Mouse (Mus musculus): ENCODE data around the gene Mcts2. TPM values are rescaled to one million over a fixed set of nuclear protein-coding genes. Genes with fewer than 3 reads are reported as not detected.
A peak's percentile ranks its signal among the peaks of the same experiment; 100 is the strongest.

The Mcts2 gene
- polyA plus RNA-seq, 1 experiment from 2014 or later: 12.8 TPM

DNA sequence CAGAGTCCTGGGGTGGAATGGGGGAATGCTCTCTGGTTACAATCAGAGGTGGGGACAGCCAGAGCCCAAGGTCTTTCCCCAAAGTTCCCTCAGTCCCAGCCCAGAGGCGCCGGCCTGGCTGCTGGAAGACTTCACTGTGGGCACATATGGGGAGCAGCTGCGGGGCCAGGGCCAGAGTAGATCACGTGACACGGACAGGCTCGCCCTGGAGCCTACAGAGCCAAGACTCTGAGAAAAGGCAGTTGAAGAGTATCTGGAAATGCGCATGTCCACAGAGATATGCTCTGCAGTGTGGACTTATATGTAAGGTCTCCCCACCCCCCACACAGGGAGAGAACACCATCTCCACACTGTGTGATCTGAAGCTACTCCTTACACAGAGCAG is 42.8 kb downstream of the Mcts2 start:
- 19% methylated on average over 7 of the region's 7 CpGs for WGBS (ENCODE audit: insufficient replicate concordance)
- Histone ChIP-seq H3K4me1 (ENCODE audit: insufficient read depth) (peaks cover 34% of the 10 kb centered on the region), H3K27me3 (ENCODE audit: insufficient read depth, low read length) (no peaks in the 10 kb centered on the region), H3K9me3 (ENCODE audit: low read length) (no peaks in the 10 kb centered on the region), H3K27ac (ENCODE audit: low read depth) (peak overlapping the region; percentile 44), H3K4me2 (ENCODE audit: low read depth, low read length) (no peak overlapping the region), H3K36me3 (replicated peaks; ENCODE audit: insufficient read depth, low read length) (no peaks in the 10 kb centered on the region), H3K4me3 (ENCODE audit: low read depth, low read length) (no peak overlapping the region), H3K9ac (replicated peaks) (no peak overlapping the region)
- TF ChIP-seq EP300 (IDR thresholded peaks at IDR 0.05; ENCODE audit: low read depth) (no peak), CTCF (IDR thresholded peaks at IDR 0.05; ENCODE audit: low read depth) (no peak)
- ATAC-seq (peak; percentile 40), DNase-seq (peak; percentile 41)

DNA sequence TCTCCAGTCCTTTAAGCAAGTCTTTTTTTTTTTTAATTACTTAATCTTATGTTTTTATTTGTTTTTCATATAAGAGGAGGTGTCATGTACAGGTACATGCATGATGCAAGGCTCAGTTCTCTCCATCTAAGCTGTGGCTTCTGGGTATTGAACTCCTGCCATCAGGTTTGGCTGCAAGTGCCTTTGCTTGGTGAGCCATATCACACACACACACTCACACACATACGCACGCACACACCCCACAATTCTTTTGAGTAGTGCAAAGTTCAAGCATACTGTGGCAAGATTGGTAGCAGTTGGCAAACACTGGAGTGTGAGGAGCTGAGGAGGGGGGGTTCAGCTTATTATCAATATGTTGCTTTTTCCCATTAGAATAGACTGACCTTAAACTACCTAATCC is 46.4 kb downstream of the Mcts2 start:
- Histone ChIP-seq H3K9ac (replicated peaks) (no peak overlapping the region), H3K4me1 (ENCODE audit: insufficient read depth) (peaks cover 57% of the 10 kb centered on the region), H3K4me2 (ENCODE audit: low read depth, low read length) (no peak overlapping the region), H3K27me3 (ENCODE audit: insufficient read depth, low read length) (peaks cover 8% of the 10 kb centered on the region; the same call in 1 of the 2 replicates), H3K9me3 (ENCODE audit: low read length) (no peaks in the 10 kb centered on the region), H3K27ac (ENCODE audit: low read depth) (no peak overlapping the region), H3K4me3 (ENCODE audit: low read depth, low read length) (no peak overlapping the region), H3K36me3 (replicated peaks; ENCODE audit: insufficient read depth, low read length) (no peaks in the 10 kb centered on the region)
- TF ChIP-seq EP300 (IDR thresholded peaks at IDR 0.05; ENCODE audit: low read depth) (no peak), CTCF (IDR thresholded peaks at IDR 0.05; ENCODE audit: low read depth) (no peak)
- no peak for ATAC-seq
- WGBS (ENCODE audit: insufficient replicate concordance): 72% methylated on average over 2 of the region's 2 CpGs
- DNase-seq: peak; percentile 43

- H3K27ac ChIP-seq (ENCODE audit: low read depth): peak overlapping the region; percentile 89; the same call in 1 of the 2 replicates
- TF ChIP-seq CTCF (IDR thresholded peaks at IDR 0.05; ENCODE audit: low read depth) (no peak), EP300 (IDR thresholded peaks at IDR 0.05; ENCODE audit: low read depth) (no peak)
- H3K4me3 ChIP-seq (ENCODE audit: low read depth, low read length): peak overlapping the region; percentile 82
- WGBS (ENCODE audit: insufficient replicate concordance): 20% methylated on average over 10 of the region's 10 CpGs
- peaks cover 50% of the 10 kb centered on the region for H3K4me1 ChIP-seq (ENCODE audit: insufficient read depth)
- H3K27me3 ChIP-seq (ENCODE audit: insufficient read depth, low read length): peaks cover 8% of the 10 kb centered on the region; the same call in 1 of the 2 replicates
- H3K9me3 ChIP-seq (ENCODE audit: low read length): no peaks in the 10 kb centered on the region
- H3K4me2 ChIP-seq (ENCODE audit: low read depth, low read length): peak overlapping the region; percentile 87
- DNase-seq: no peak
- H3K36me3 ChIP-seq (replicated peaks; ENCODE audit: insufficient read depth, low read length): no peaks in the 10 kb centered on the region
- H3K9ac ChIP-seq (replicated peaks): peak overlapping the region; percentile 48
- ATAC-seq: no peak
These were observed 47.7 kb downstream of the Mcts2 start for GRCm38 (mm10) chr2:152734501-152734900.

DNA sequence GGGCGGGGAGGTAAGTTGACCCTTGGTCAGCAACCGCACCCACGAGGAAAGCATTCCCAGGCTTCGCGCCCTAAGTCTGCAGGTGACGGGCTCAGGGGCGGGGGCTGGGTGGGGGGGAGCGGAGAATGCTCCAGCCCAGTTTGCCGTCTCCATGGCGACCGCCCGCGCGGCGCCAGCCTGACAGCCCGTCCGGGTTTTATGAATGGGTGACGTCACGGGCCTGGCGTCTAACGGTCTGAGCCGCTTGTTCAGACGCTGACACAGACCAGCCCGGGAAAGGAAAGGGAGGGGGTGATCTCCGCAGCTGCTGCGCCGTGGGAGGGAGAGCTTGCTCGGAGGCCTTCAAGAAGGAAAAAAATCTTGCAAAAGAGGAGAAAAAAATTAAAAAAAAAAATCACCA is 48.1 kb downstream of the Mcts2 start:
- Histone ChIP-seq H3K4me3 (ENCODE audit: low read depth, low read length) (peak overlapping the region; percentile 82), H3K27me3 (ENCODE audit: insufficient read depth, low read length) (peaks cover 8% of the 10 kb centered on the region; the same call in 1 of the 2 replicates), H3K9me3 (ENCODE audit: low read length) (no peaks in the 10 kb centered on the region), H3K4me2 (ENCODE audit: low read depth, low read length) (peak overlapping the region; percentile 87), H3K36me3 (replicated peaks; ENCODE audit: insufficient read depth, low read length) (no peaks in the 10 kb centered on the region), H3K9ac (replicated peaks) (peak overlapping the region; percentile 48), H3K27ac (ENCODE audit: low read depth) (peak overlapping the region; percentile 89), H3K4me1 (ENCODE audit: insufficient read depth) (peaks cover 49% of the 10 kb centered on the region)
- DNase-seq (peak; percentile 92), ATAC-seq (peak; percentile 41)
- TF ChIP-seq CTCF (IDR thresholded peaks at IDR 0.05; ENCODE audit: low read depth) (no peak), EP300 (IDR thresholded peaks at IDR 0.05; ENCODE audit: low read depth) (0 out of 2 replicates have a peak, but pooled peaks have one; percentile 39)
- WGBS (ENCODE audit: insufficient replicate concordance): 2% methylated on average over 28 of the region's 28 CpGs

DNA sequence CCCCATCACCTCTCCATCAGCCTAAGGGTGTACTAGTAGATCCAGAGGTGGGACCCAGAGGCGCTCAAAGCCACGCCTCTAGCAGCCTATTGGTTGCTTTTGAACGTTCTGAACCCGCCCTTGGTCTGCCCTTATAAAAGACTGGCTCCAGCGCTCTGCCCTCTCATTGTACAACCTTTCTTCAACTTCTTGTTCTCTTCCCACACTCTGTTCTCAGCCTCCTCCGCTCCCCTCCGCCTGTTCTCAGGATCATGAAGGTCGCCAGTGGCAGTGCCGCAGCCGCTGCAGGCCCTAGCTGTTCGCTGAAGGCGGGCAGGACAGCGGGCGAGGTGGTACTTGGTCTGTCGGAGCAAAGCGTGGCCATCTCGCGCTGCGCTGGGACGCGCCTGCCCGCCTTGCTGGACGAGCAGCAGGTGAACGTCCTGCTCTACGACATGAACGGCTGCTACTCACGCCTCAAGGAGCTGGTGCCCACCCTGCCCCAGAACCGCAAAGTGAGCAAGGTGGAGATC is 49.3 kb downstream of the Mcts2 start, which contains the start of gene Id1:
Gene Id1 (plus strand): TSS at position 162 of the 512 bp plus-strand sequence.
- DNase-seq (peak; percentile 90), ATAC-seq (peak; percentile 66)
- Histone ChIP-seq H3K4me1 (ENCODE audit: insufficient read depth) (peaks cover 60% of the 10 kb centered on the region), H3K27me3 (ENCODE audit: insufficient read depth, low read length) (peaks cover 8% of the 10 kb centered on the region; the same call in 1 of the 2 replicates), H3K27ac (ENCODE audit: low read depth) (peak within 1 kb of the TSS; percentile 89), H3K36me3 (replicated peaks; ENCODE audit: insufficient read depth, low read length) (no peaks in the 10 kb centered on the region), H3K4me2 (ENCODE audit: low read depth, low read length) (peak within 1 kb of the TSS; percentile 87), H3K9me3 (ENCODE audit: low read length) (no peaks in the 10 kb centered on the region), H3K4me3 (ENCODE audit: low read depth, low read length) (peak within 1 kb of the TSS; percentile 82), H3K9ac (replicated peaks) (peak within 1 kb of the TSS; percentile 93)
- WGBS (ENCODE audit: insufficient replicate concordance): under 1% methylated on average over 28 of the region's 28 CpGs
- no peak for TF ChIP-seq CTCF (IDR thresholded peaks at IDR 0.05; ENCODE audit: low read depth)
- TF ChIP-seq EP300 (IDR thresholded peaks at IDR 0.05; ENCODE audit: low read depth): 0 out of 2 replicates have a peak, but pooled peaks have one; percentile 56

GRCm38 (mm10) chr2:152736748-152737147 is 49.9 kb downstream of the Mcts2 start:
- peaks cover 8% of the 10 kb centered on the region; the same call in 1 of the 2 replicates for H3K27me3 ChIP-seq (ENCODE audit: insufficient read depth, low read length)
- H3K4me3 ChIP-seq (ENCODE audit: low read depth, low read length): peak overlapping the region; percentile 82
- H3K4me1 ChIP-seq (ENCODE audit: insufficient read depth): peaks cover 65% of the 10 kb centered on the region
- TF ChIP-seq CTCF (IDR thresholded peaks at IDR 0.05; ENCODE audit: low read depth): no peak
- TF ChIP-seq EP300 (IDR thresholded peaks at IDR 0.05; ENCODE audit: low read depth): no peak
- ATAC-seq (no peak), DNase-seq (peak; percentile 57)
- H3K4me2 ChIP-seq (ENCODE audit: low read depth, low read length): peak overlapping the region; percentile 87
- 1% methylated on average over 22 of the region's 22 CpGs for WGBS (ENCODE audit: insufficient replicate concordance)
- peak overlapping the region; percentile 89 for H3K27ac ChIP-seq (ENCODE audit: low read depth)
- peak overlapping the region; percentile 93 for H3K9ac ChIP-seq (replicated peaks)
- H3K9me3 ChIP-seq (ENCODE audit: low read length): no peaks in the 10 kb centered on the region
- H3K36me3 ChIP-seq (replicated peaks; ENCODE audit: insufficient read depth, low read length): no peaks in the 10 kb centered on the region

Other genes with a start within 250 kb of the Mcts2 start
- gene Defb23, start 222.4 kb upstream of the Mcts2 start, polyA plus RNA-seq (2015; fragmentation: Nextera tagmentation; extraction: Ambion mirVana): not detected in 2 replicates
- gene Defb20, start 210.0 kb upstream of the Mcts2 start, polyA plus RNA-seq (2015; fragmentation: Nextera tagmentation; extraction: Ambion mirVana): not detected in 2 replicates
- not detected in 2 replicates for gene Defb22, start 196.9 kb upstream of the Mcts2 start, polyA plus RNA-seq (2015; fragmentation: Nextera tagmentation; extraction: Ambion mirVana)
- gene Defb26, start 175.3 kb upstream of the Mcts2 start, polyA plus RNA-seq (2015; fragmentation: Nextera tagmentation; extraction: Ambion mirVana): not detected in 2 replicates
- not detected in 2 replicates for gene Defb28, start 168.8 kb upstream of the Mcts2 start, polyA plus RNA-seq (2015; fragmentation: Nextera tagmentation; extraction: Ambion mirVana)
- gene Defb29, start 146.9 kb upstream of the Mcts2 start, polyA plus RNA-seq (2015; fragmentation: Nextera tagmentation; extraction: Ambion mirVana): not detected in 2 replicates
- not detected in 2 replicates for gene Gm17416, start 117.7 kb upstream of the Mcts2 start, polyA plus RNA-seq (2015; fragmentation: Nextera tagmentation; extraction: Ambion mirVana)
- gene Defb21, start 114.3 kb upstream of the Mcts2 start, polyA plus RNA-seq (2015; fragmentation: Nextera tagmentation; extraction: Ambion mirVana): not detected in 2 replicates
- not detected in 2 replicates for gene Defb19, start 106.7 kb upstream of the Mcts2 start, polyA plus RNA-seq (2015; fragmentation: Nextera tagmentation; extraction: Ambion mirVana)
- not detected in 2 replicates for gene Defb45, start 87.6 kb upstream of the Mcts2 start, polyA plus RNA-seq (2015; fragmentation: Nextera tagmentation; extraction: Ambion mirVana)
- gene Defb36, start 82.7 kb upstream of the Mcts2 start, polyA plus RNA-seq (2015; fragmentation: Nextera tagmentation; extraction: Ambion mirVana): not detected in 2 replicates
- 0.49 TPM in 1 of 2 replicates, not detected in the other for gene Defb25, start 64.0 kb upstream of the Mcts2 start, polyA plus RNA-seq (2015; fragmentation: Nextera tagmentation; extraction: Ambion mirVana)
- 0.81 and 1.6 TPM in 2 replicates for gene Rem1, start 60.1 kb upstream of the Mcts2 start, polyA plus RNA-seq (2015; fragmentation: Nextera tagmentation; extraction: Ambion mirVana)
- gene H13, start 17.6 kb upstream of the Mcts2 start, polyA plus RNA-seq (2015; fragmentation: Nextera tagmentation; extraction: Ambion mirVana): 61.0 and 63.8 TPM in 2 replicates
- 39.7 and 40.4 TPM in 2 replicates for gene Id1, start 49.2 kb downstream of the Mcts2 start, polyA plus RNA-seq (2015; fragmentation: Nextera tagmentation; extraction: Ambion mirVana)
- gene Cox4i2, start 67.1 kb downstream of the Mcts2 start, polyA plus RNA-seq (2015; fragmentation: Nextera tagmentation; extraction: Ambion mirVana): 0.56 and 1.0 TPM in 2 replicates
- gene Bcl2l1, start 144.7 kb downstream of the Mcts2 start, polyA plus RNA-seq (2015; fragmentation: Nextera tagmentation; extraction: Ambion mirVana): 84.2 and 84.4 TPM in 2 replicates
- 20.7 and 25.8 TPM in 2 replicates for gene Tpx2, start 160.9 kb downstream of the Mcts2 start, polyA plus RNA-seq (2015; fragmentation: Nextera tagmentation; extraction: Ambion mirVana)
- 0.25 TPM in 1 of 2 replicates, not detected in the other for gene Mylk2, start 224.3 kb downstream of the Mcts2 start, polyA plus RNA-seq (2015; fragmentation: Nextera tagmentation; extraction: Ambion mirVana)
- gene Foxs1, start 246.2 kb downstream of the Mcts2 start, polyA plus RNA-seq (2015; fragmentation: Nextera tagmentation; extraction: Ambion mirVana): 0.50 and 0.74 TPM in 2 replicates

Measured in liver, postnatal 0 days (tissue).